Mouse (Mus musculus): ENCODE results near the gene Otub1. TPM values are rescaled to one million over a fixed set of nuclear protein-coding genes. Genes with fewer than 3 reads are reported as not detected.

Otub1 gene
- total and polyA plus RNA-seq, 3 experiments, result 46.4 to 153 (median 91.4) TPM

- Histone ChIP-seq H3K27me3 (ENCODE audit: insufficient read depth, low read length) (peaks cover 36% of the 10 kb centered on the region), H3K9me3 (replicated peaks) (no peaks in the 10 kb centered on the region), H3K36me3 (replicated peaks) (no peaks in the 10 kb centered on the region), H3K4me3 (ENCODE audit: low read depth, low read length) (no peak overlapping the region), H3K4me1 (ENCODE audit: insufficient read depth, low read depth, low read length) (peaks cover 3% of the 10 kb centered on the region; the same call in 1 of the 2 replicates)
- no peak for ATAC-seq (ENCODE audit: extremely low read depth, insufficient number of reproducible peaks, low FRiP score, poor library complexity, severe bottlenecking)
- no peak for TF ChIP-seq GATA2 (IDR thresholded peaks at IDR 0.05; ENCODE audit: borderline replicate concordance, low read depth, low read length)
- no peak for TF ChIP-seq CTCF (IDR thresholded peaks at IDR 0.05; ENCODE audit: low read depth, low read length)
- no peak for TF ChIP-seq GATA1 (IDR thresholded peaks at IDR 0.05; ENCODE audit: borderline replicate concordance, low read length)
- TF ChIP-seq POLR2AphosphoS5 (IDR thresholded peaks at IDR 0.05; ENCODE audit: insufficient replicate concordance, low read depth, low read length), result no peak
- TF ChIP-seq TAL1 (conservative IDR thresholded peaks at IDR 0.05; ENCODE audit: low read depth, low read length), result no peak
- no peak for DNase-seq (ENCODE audit: low spot score)
Measured at GRCm38 (mm10) chr19:7148541-7149085, 57.5 kb downstream of the Otub1 start.

Other genes with a start within 250 kb of the Otub1 start
- gene Ppp1r14b, start 231.3 kb downstream of the Otub1 start, total RNA-seq (2014; fragmentation: Nextera tagmentation), result 74.0 and 111 TPM in 2 replicates
- 141 and 168 TPM in 2 replicates for gene Ppp1r14b, start 231.3 kb downstream of the Otub1 start, total RNA-seq (2017)
- 281 and 350 TPM in 2 replicates for gene Ppp1r14b, start 231.3 kb downstream of the Otub1 start, polyA plus RNA-seq (2012)
- 12.5 and 14.1 TPM in 2 replicates for gene Plcb3, start 229.8 kb downstream of the Otub1 start, total RNA-seq (2014; fragmentation: Nextera tagmentation)
- 9.9 and 10.6 TPM in 2 replicates for gene Plcb3, start 229.8 kb downstream of the Otub1 start, total RNA-seq (2017)
- 21.0 and 22.2 TPM in 2 replicates for gene Plcb3, start 229.8 kb downstream of the Otub1 start, polyA plus RNA-seq (2012)
- 72.6 and 120 TPM in 2 replicates for gene Fkbp2, start 225.8 kb downstream of the Otub1 start, total RNA-seq (2014; fragmentation: Nextera tagmentation)
- 58.8 and 72.0 TPM in 2 replicates for gene Fkbp2, start 225.8 kb downstream of the Otub1 start, total RNA-seq (2017)
- 170 and 201 TPM in 2 replicates for gene Fkbp2, start 225.8 kb downstream of the Otub1 start, polyA plus RNA-seq (2012)
- 29.6 and 41.0 TPM in 2 replicates for gene Vegfb, start 218.7 kb downstream of the Otub1 start, total RNA-seq (2014; fragmentation: Nextera tagmentation)
- gene Vegfb, start 218.7 kb downstream of the Otub1 start, total RNA-seq (2017), result 18.5 and 20.2 TPM in 2 replicates
- 92.6 and 118 TPM in 2 replicates for gene Vegfb, start 218.7 kb downstream of the Otub1 start, polyA plus RNA-seq (2012)
- 29.4 and 29.5 TPM in 2 replicates for gene Dnajc4, start 213.7 kb downstream of the Otub1 start, total RNA-seq (2014; fragmentation: Nextera tagmentation)
- 11.6 and 14.4 TPM in 2 replicates for gene Dnajc4, start 213.7 kb downstream of the Otub1 start, total RNA-seq (2017)
- 23.9 and 24.3 TPM in 2 replicates for gene Dnajc4, start 213.7 kb downstream of the Otub1 start, polyA plus RNA-seq (2012)
- gene Nudt22, start 210.2 kb downstream of the Otub1 start, total RNA-seq (2014; fragmentation: Nextera tagmentation), result 16.6 and 30.0 TPM in 2 replicates
- gene Nudt22, start 210.2 kb downstream of the Otub1 start, total RNA-seq (2017), result 17.8 and 21.0 TPM in 2 replicates
- 19.2 and 23.9 TPM in 2 replicates for gene Nudt22, start 210.2 kb downstream of the Otub1 start, polyA plus RNA-seq (2012)
- 2.6 and 6.1 TPM in 2 replicates for gene Trpt1, start 210.2 kb downstream of the Otub1 start, total RNA-seq (2014; fragmentation: Nextera tagmentation)
- gene Trpt1, start 210.2 kb downstream of the Otub1 start, total RNA-seq (2017), result 1.6 and 2.7 TPM in 2 replicates
- gene Trpt1, start 210.2 kb downstream of the Otub1 start, polyA plus RNA-seq (2012), result 1.2 TPM in 2 replicates
- gene Fermt3, start 186.8 kb downstream of the Otub1 start, total RNA-seq (2014; fragmentation: Nextera tagmentation), result 66.2 and 69.5 TPM in 2 replicates
- 267 and 318 TPM in 2 replicates for gene Fermt3, start 186.8 kb downstream of the Otub1 start, total RNA-seq (2017)
- gene Fermt3, start 186.8 kb downstream of the Otub1 start, polyA plus RNA-seq (2012), result 461 and 527 TPM in 2 replicates
- 301 and 356 TPM in 2 replicates for gene Stip1, start 166.3 kb downstream of the Otub1 start, total RNA-seq (2014; fragmentation: Nextera tagmentation)
- 267 and 279 TPM in 2 replicates for gene Stip1, start 166.3 kb downstream of the Otub1 start, total RNA-seq (2017)
- gene Stip1, start 166.3 kb downstream of the Otub1 start, polyA plus RNA-seq (2012), result 136 and 224 TPM in 2 replicates
- not detected in 2 replicates for gene Macrod1, start 149.5 kb downstream of the Otub1 start, total RNA-seq (2014; fragmentation: Nextera tagmentation)
- not detected in 2 replicates for gene Macrod1, start 149.5 kb downstream of the Otub1 start, total RNA-seq (2017)
- 0.60 and 0.89 TPM in 2 replicates for gene Macrod1, start 149.5 kb downstream of the Otub1 start, polyA plus RNA-seq (2012)
- not detected in 2 replicates for gene Flrt1, start 100.6 kb downstream of the Otub1 start, total RNA-seq (2014; fragmentation: Nextera tagmentation)
- gene Flrt1, start 100.6 kb downstream of the Otub1 start, total RNA-seq (2017), result 0.05 and 0.12 TPM in 2 replicates
- not detected in 2 replicates for gene Flrt1, start 100.6 kb downstream of the Otub1 start, polyA plus RNA-seq (2012)
- 353 and 374 TPM in 2 replicates for gene Cox8a, start 11.3 kb upstream of the Otub1 start, total RNA-seq (2014; fragmentation: Nextera tagmentation)
- 934 and 1,064 TPM in 2 replicates for gene Cox8a, start 11.3 kb upstream of the Otub1 start, total RNA-seq (2017)
- 478 and 515 TPM in 2 replicates for gene Cox8a, start 11.3 kb upstream of the Otub1 start, polyA plus RNA-seq (2012)
- gene Naa40, start 34.9 kb upstream of the Otub1 start, total RNA-seq (2014; fragmentation: Nextera tagmentation), result 67.5 and 67.7 TPM in 2 replicates
- 60.7 and 67.3 TPM in 2 replicates for gene Naa40, start 34.9 kb upstream of the Otub1 start, total RNA-seq (2017)
- 58.8 and 59.4 TPM in 2 replicates for gene Naa40, start 34.9 kb upstream of the Otub1 start, polyA plus RNA-seq (2012)
- 20.9 and 22.2 TPM in 2 replicates for gene Rcor2, start 61.0 kb upstream of the Otub1 start, total RNA-seq (2014; fragmentation: Nextera tagmentation)
- gene Rcor2, start 61.0 kb upstream of the Otub1 start, total RNA-seq (2017), result 20.8 and 22.5 TPM in 2 replicates
- gene Rcor2, start 61.0 kb upstream of the Otub1 start, polyA plus RNA-seq (2012), result 62.2 and 74.4 TPM in 2 replicates
- 170 and 182 TPM in 2 replicates for gene Mark2, start 135.5 kb upstream of the Otub1 start, total RNA-seq (2014; fragmentation: Nextera tagmentation)
- gene Mark2, start 135.5 kb upstream of the Otub1 start, total RNA-seq (2017), result 18.4 and 22.0 TPM in 2 replicates
- gene Mark2, start 135.5 kb upstream of the Otub1 start, polyA plus RNA-seq (2012), result 297 and 319 TPM in 2 replicates
- 13.3 and 18.1 TPM in 2 replicates for gene Spindoc, start 176.7 kb upstream of the Otub1 start, total RNA-seq (2014; fragmentation: Nextera tagmentation)
- gene Spindoc, start 176.7 kb upstream of the Otub1 start, total RNA-seq (2017), result 8.0 and 8.2 TPM in 2 replicates
- 31.8 and 34.2 TPM in 2 replicates for gene Spindoc, start 176.7 kb upstream of the Otub1 start, polyA plus RNA-seq (2012)
- gene 2700081O15Rik, start 211.3 kb upstream of the Otub1 start, total RNA-seq (2014; fragmentation: Nextera tagmentation), result 8.4 and 10.7 TPM in 2 replicates
- 7.0 and 7.4 TPM in 2 replicates for gene 2700081O15Rik, start 211.3 kb upstream of the Otub1 start, total RNA-seq (2017)
- gene 2700081O15Rik, start 211.3 kb upstream of the Otub1 start, polyA plus RNA-seq (2012), result 23.1 and 29.4 TPM in 2 replicates

All from G1E (cell line).